Mouse (Mus musculus) liver, postnatal 0 days (tissue): ENCODE results near the gene Kcnh4. TPM values are rescaled to one million over a fixed set of nuclear protein-coding genes. Genes with fewer than 3 reads are reported as not detected.
A peak's percentile ranks its signal among the peaks of the same experiment; 100 is the strongest.

ENCODE experiments used
- ATAC-seq: fragments of 200-750 bp; cut with Nextera tagmentation; 2 replicates; pipeline ENCODE4 v1.8.0; 2017; ENCODE audit warnings: mild to moderate bottlenecking, moderate library complexity
- DNase-seq: peaks from one replicate; pipeline ENCODE4 v3.0.0-alpha.2; 2016
- H3K27ac ChIP-seq: fragments of 300-500 bp; sonication (generic); 2 replicates; pipeline ENCODE4 v1.5.1; 2014; ENCODE audit warnings: antibody characterized with exemption, moderate library complexity, mild to moderate bottlenecking, low read depth
- H3K27me3 ChIP-seq: fragments of 300-500 bp; sonication (generic); 2 replicates; pipeline ENCODE4 v1.6.1; 2014; ENCODE audit warnings: low read length, control low read depth, mixed read lengths; ENCODE audit not compliant: insufficient read depth
- H3K36me3 ChIP-seq: fragments of 300-500 bp; sonication (generic); replicated peaks from 2 replicates; pipeline ENCODE4 v1.6.1; 2014; ENCODE audit warnings: mild to moderate bottlenecking, control low read depth, low read length, moderate library complexity, mixed read lengths; ENCODE audit not compliant: insufficient read depth
- H3K4me1 ChIP-seq: fragments of 300-500 bp; sonication (generic); 2 replicates; pipeline ENCODE4 v1.6.1; 2014; ENCODE audit warnings: antibody characterized with exemption, mild to moderate bottlenecking, control low read depth; ENCODE audit not compliant: insufficient read depth
- H3K4me2 ChIP-seq: fragments of 300-500 bp; sonication (generic); 2 replicates; pipeline ENCODE4 v1.6.1; 2014; ENCODE audit warnings: low read depth, mild to moderate bottlenecking, low read length, moderate library complexity, mixed read lengths
- H3K4me3 ChIP-seq: fragments of 300-500 bp; sonication (generic); 2 replicates; pipeline ENCODE4 v1.5.1; 2014; ENCODE audit warnings: low read depth, low read length
- H3K9ac ChIP-seq: fragments of 300-500 bp; sonication (generic); replicated peaks from 2 replicates; pipeline ENCODE4 v1.6.1; 2014; ENCODE audit warnings: mild to moderate bottlenecking, moderate library complexity
- H3K9me3 ChIP-seq: fragments of 300-500 bp; sonication (generic); 2 replicates; pipeline ENCODE4 v1.6.1; 2016; ENCODE audit warnings: mild to moderate bottlenecking, control low read depth, low read length, mixed read lengths
- CTCF ChIP-seq: sonication (generic); IDR thresholded peaks from 2 replicates; pipeline ENCODE4 v1.5.1; 2016; ENCODE audit warnings: antibody characterized with exemption, low read depth
- EP300 ChIP-seq: IDR thresholded peaks from 2 replicates; pipeline ENCODE4 v1.6.1; 2016; ENCODE audit warnings: antibody characterized with exemption, low read depth, mild to moderate bottlenecking
- WGBS: fragments of 180-500 bp; shearing (Covaris S2); extraction: QIAGEN DNeasy Blood & Tissue Kit; methylation state at CpG from one replicate; pipeline ENCODE4 v1.1.7; 2014; ENCODE audit not compliant: insufficient replicate concordance; 5-methylcytosine and 5-hydroxymethylcytosine counted together
- polyA plus RNA-seq: library from polyadenylated mRNA; unstranded; fragments of >200 nt; fragmentation: Nextera tagmentation; extraction: Ambion mirVana; gene quantifications from 2 replicates; pipeline ENCODE4 v1.2.1, GENCODE M21; 2015

The Kcnh4 gene
- polyA plus RNA-seq, 1 experiment from 2014 or later, result not detected

GRCm38 (mm10) chr11:100697921-100698320 lies 61.8 kb downstream of the Kcnh4 start:
- no peaks in the 10 kb centered on the region for H3K9me3 ChIP-seq
- 78% methylated on average over 7 of the region's 7 CpGs for WGBS
- no peak overlapping the region for H3K4me3 ChIP-seq
- no peaks in the 10 kb centered on the region; the same call in none of the 2 replicates for H3K36me3 ChIP-seq
- no peak overlapping the region for H3K4me2 ChIP-seq
- no peaks in the 10 kb centered on the region for H3K27me3 ChIP-seq
- H3K4me1 ChIP-seq, result peaks cover 15% of the 10 kb centered on the region
- ATAC-seq (no peak), DNase-seq (no peak)
- H3K9ac ChIP-seq, result no peak overlapping the region
- TF ChIP-seq CTCF (no peak), EP300 (no peak)
- H3K27ac ChIP-seq, result no peak overlapping the region

- ATAC-seq (peak; percentile 43; the same call in 1 of the 2 replicates), DNase-seq (peak; percentile 86)
Measured at GRCm38 (mm10) chr11:100694926-100695325, 64.8 kb downstream of the Kcnh4 start.

GRCm38 (mm10) chr11:100693154-100693553 lies 66.6 kb downstream of the Kcnh4 start:
- no peak for DNase-seq
- no peak overlapping the region for H3K27ac ChIP-seq
- TF ChIP-seq EP300 (no peak), CTCF (no peak)
- H3K36me3 ChIP-seq, result no peaks in the 10 kb centered on the region; the same call in none of the 2 replicates
- no peak overlapping the region for H3K4me3 ChIP-seq
- peaks cover 8% of the 10 kb centered on the region for H3K4me1 ChIP-seq
- no peak overlapping the region for H3K9ac ChIP-seq
- ATAC-seq, result no peak
- H3K4me2 ChIP-seq, result no peak overlapping the region
- no peaks in the 10 kb centered on the region for H3K9me3 ChIP-seq
- peaks cover 5% of the 10 kb centered on the region; the same call in 1 of the 2 replicates for H3K27me3 ChIP-seq
- 38% methylated on average over 5 of the region's 5 CpGs for WGBS

More at GRCm38 (mm10) chr11:100694926-100695325, 64.8 kb downstream of the Kcnh4 start:
- peaks cover 5% of the 10 kb centered on the region; the same call in 1 of the 2 replicates for H3K27me3 ChIP-seq
- TF ChIP-seq CTCF, result peak; percentile 96
- TF ChIP-seq EP300, result no peak
- H3K9me3 ChIP-seq, result no peaks in the 10 kb centered on the region
- H3K4me2 ChIP-seq, result no peak overlapping the region
- peaks cover 8% of the 10 kb centered on the region for H3K4me1 ChIP-seq
- H3K27ac ChIP-seq, result no peak overlapping the region
- WGBS, result 31% methylated on average over 5 of the region's 5 CpGs
- no peak overlapping the region for H3K9ac ChIP-seq
- H3K4me3 ChIP-seq, result no peak overlapping the region
- no peaks in the 10 kb centered on the region; the same call in none of the 2 replicates for H3K36me3 ChIP-seq

GRCm38 (mm10) chr11:100692164-100692616 lies 67.6 kb downstream of the Kcnh4 start, which contains the start of gene Zfp385c:
Gene Zfp385c, minus strand, starts transcription at chr11:100692455.
- H3K4me3 ChIP-seq, result peak within 1 kb of the TSS; percentile 32
- H3K4me2 ChIP-seq, result peak within 1 kb of the TSS; percentile 67
- H3K36me3 ChIP-seq, result no peaks in the 10 kb centered on the region; the same call in 1 of the 2 replicates
- H3K4me1 ChIP-seq, result peaks cover 8% of the 10 kb centered on the region
- TF ChIP-seq CTCF (no peak), EP300 (no peak)
- no peak for ATAC-seq
- H3K27me3 ChIP-seq, result peaks cover 5% of the 10 kb centered on the region; the same call in 1 of the 2 replicates
- no peaks in the 10 kb centered on the region for H3K9me3 ChIP-seq
- 1% methylated on average over 23 of the region's 23 CpGs for WGBS
- DNase-seq, result no peak
- no peak within 1 kb of the TSS for H3K9ac ChIP-seq
- H3K27ac ChIP-seq, result no peak within 1 kb of the TSS

GRCm38 (mm10) chr11:100690389-100690788 lies 69.4 kb downstream of the Kcnh4 start:
- no peak overlapping the region for H3K27ac ChIP-seq
- H3K4me2 ChIP-seq, result no peak overlapping the region
- no peak for TF ChIP-seq EP300
- TF ChIP-seq CTCF, result no peak
- ATAC-seq, result no peak
- peaks cover 8% of the 10 kb centered on the region for H3K4me1 ChIP-seq
- H3K9ac ChIP-seq, result no peak overlapping the region
- no peaks in the 10 kb centered on the region for H3K9me3 ChIP-seq
- no peaks in the 10 kb centered on the region for H3K36me3 ChIP-seq
- no peak for DNase-seq
- H3K27me3 ChIP-seq, result peaks cover 5% of the 10 kb centered on the region; the same call in 1 of the 2 replicates
- 68% methylated on average over 7 of the region's 7 CpGs for WGBS
- H3K4me3 ChIP-seq, result no peak overlapping the region

Other genes starting within 250 kb of the Kcnh4 start
- 24.4 and 29.8 TPM in 2 replicates for gene Acly, start 231.9 kb downstream of the Kcnh4 start, polyA plus RNA-seq
- gene Ttc25, start 214.3 kb downstream of the Kcnh4 start, polyA plus RNA-seq, result 0.11 and 0.22 TPM in 2 replicates
- 20.2 and 21.9 TPM in 2 replicates for gene Cnp, start 185.0 kb downstream of the Kcnh4 start, polyA plus RNA-seq
- gene Nkiras2, start 140.7 kb downstream of the Kcnh4 start, polyA plus RNA-seq, result 18.3 and 19.2 TPM in 2 replicates
- gene Dnajc7, start 139.8 kb downstream of the Kcnh4 start, polyA plus RNA-seq, result 45.1 and 49.1 TPM in 2 replicates
- not detected in 2 replicates for gene Zfp385c, start 67.5 kb downstream of the Kcnh4 start, polyA plus RNA-seq
- gene Dhx58, start 55.7 kb downstream of the Kcnh4 start, polyA plus RNA-seq, result 3.9 and 4.5 TPM in 2 replicates
- 8.5 and 9.2 TPM in 2 replicates for gene Kat2a, start 47.5 kb downstream of the Kcnh4 start, polyA plus RNA-seq
- gene Hspb9, start 46.1 kb downstream of the Kcnh4 start, polyA plus RNA-seq, result 0.35 and 0.40 TPM in 2 replicates
- gene Rab5c, start 21.7 kb downstream of the Kcnh4 start, polyA plus RNA-seq, result 16.6 and 17.0 TPM in 2 replicates
- gene Hcrt, start 3.0 kb upstream of the Kcnh4 start, polyA plus RNA-seq, result not detected in 2 replicates
- 1.6 and 1.9 TPM in 2 replicates for gene Ghdc, start 11.0 kb upstream of the Kcnh4 start, polyA plus RNA-seq
- gene Stat5b, start 90.8 kb upstream of the Kcnh4 start, polyA plus RNA-seq, result 15.4 and 16.4 TPM in 2 replicates
- 4.7 and 6.0 TPM in 2 replicates for gene Stat5a, start 99.4 kb upstream of the Kcnh4 start, polyA plus RNA-seq
- 44.9 and 53.7 TPM in 2 replicates for gene Stat3, start 179.6 kb upstream of the Kcnh4 start, polyA plus RNA-seq
- 27.5 and 28.5 TPM in 2 replicates for gene Cavin1, start 210.9 kb upstream of the Kcnh4 start, polyA plus RNA-seq
- 25.0 and 29.4 TPM in 2 replicates for gene Atp6v0a1, start 249.5 kb upstream of the Kcnh4 start, polyA plus RNA-seq